Mouse (Mus musculus): ENCODE data around the gene Cpm. TPM values are rescaled to one million over a fixed set of nuclear protein-coding genes. Genes with fewer than 3 reads are reported as not detected.

The Cpm gene
- total and polyA plus RNA-seq, 3 experiments: 2.8 to 4.0 (median 3.5) TPM

DNA sequence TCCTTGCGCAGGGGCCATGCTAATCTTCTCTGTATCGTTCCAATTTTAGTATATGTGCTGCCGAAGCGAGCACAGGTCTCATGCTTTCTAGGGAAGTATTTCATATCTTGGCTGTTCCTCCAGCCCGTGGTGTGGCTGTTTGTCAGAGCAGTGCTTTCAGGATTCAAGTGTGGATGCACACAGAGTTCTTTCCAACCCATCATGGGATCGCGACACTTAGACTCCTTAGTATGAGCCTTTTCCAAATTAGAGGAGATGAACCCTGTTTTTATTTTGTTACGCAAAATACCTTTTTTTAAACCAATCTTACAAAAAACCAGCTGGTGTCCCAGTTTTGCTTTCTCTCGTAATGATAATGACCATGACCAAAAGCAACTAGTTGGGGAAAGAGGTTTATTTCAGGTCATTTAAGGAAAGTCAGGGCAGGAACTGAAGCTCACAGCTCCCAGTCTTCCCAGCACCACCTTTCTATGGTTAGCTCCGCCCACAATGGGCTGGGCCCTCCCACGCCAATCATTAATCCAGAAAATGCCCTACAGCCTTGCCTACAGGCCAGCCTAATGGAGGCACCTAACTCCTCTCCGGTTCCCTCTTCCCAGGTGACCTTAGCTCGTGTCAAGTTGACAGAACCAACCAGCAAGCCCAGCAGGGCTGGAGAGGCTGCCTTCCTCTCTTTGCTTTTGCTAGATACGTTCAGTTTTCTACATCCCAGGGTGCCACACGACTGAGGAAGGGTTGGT lies 33.2 kb downstream of the Cpm start:
- no peaks in the 10 kb centered on the region for H3K79me2 ChIP-seq (replicated peaks; ENCODE audit: control insufficient read depth, insufficient read depth, low read length)
- no peaks in the 10 kb centered on the region for H3K36me3 ChIP-seq (ENCODE audit: control insufficient read depth, insufficient read depth, low read length)
- 75% methylated on average over 15 of the region's 15 CpGs for WGBS
- H3K4me1 ChIP-seq (ENCODE audit: control insufficient read depth, insufficient read depth, low read length): peaks cover 2% of the 10 kb centered on the region
- no peak for TF ChIP-seq EP300 (IDR thresholded peaks at IDR 0.05; ENCODE audit: insufficient read depth, low read depth, low read length)
- intact Hi-C loops (cut with DNase I): no loop called here
- no peak overlapping the region for H3K9ac ChIP-seq (ENCODE audit: low read depth, low read length)
- no peak overlapping the region for H3K4me3 ChIP-seq
- no peaks in the 10 kb centered on the region for H3K27me3 ChIP-seq (ENCODE audit: control insufficient read depth, insufficient read depth, low read length)
- H3K27ac ChIP-seq: no peak overlapping the region
- no peak for DNase-seq

DNA sequence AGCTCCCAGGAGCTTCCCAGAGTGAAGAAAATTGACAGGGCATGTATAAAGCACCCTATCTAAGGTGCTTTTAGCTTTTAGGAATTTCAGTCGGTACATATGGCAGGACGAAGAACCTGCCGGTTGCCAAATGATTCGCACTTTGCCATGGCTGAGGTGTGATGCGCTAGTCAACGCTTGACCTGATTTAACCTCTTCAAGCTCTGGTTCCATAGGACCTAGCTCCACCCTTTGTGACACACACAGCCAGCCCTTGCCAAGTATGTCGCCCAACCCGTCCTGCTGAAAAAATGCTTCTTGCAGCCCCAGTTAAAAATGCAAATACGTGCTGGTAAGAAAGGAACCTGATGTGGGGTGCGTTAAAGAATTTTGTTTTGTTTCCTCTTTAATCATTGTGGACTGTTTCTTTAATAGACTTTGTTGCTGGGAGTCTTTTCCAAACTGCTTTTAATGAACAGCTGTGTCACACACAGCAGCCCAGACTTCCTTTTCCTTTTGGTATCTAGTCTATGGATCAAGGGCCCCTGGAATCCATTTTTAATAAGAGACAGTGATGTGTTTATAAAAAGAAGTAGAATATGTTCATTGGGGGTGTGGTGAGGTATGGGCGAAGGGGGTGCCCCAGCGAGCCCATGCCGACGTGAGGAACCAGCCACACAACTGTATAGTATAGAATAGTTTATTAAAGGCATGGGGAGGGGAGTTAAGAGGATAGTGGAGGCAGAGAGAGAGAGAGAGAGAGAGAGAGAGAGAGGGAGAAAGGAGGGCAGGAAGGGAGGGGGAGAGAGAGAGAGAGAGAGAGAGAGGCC lies 34.0 kb downstream of the Cpm start:
- no peaks in the 10 kb centered on the region for H3K79me2 ChIP-seq (replicated peaks; ENCODE audit: control insufficient read depth, insufficient read depth, low read length)
- intact Hi-C loops (cut with DNase I): no loop called here
- TF ChIP-seq POLR2A (IDR thresholded peaks at IDR 0.05; ENCODE audit: insufficient read depth, low read depth, low read length) (no peak), CTCF (IDR thresholded peaks at IDR 0.05) (no peak), EP300 (IDR thresholded peaks at IDR 0.05; ENCODE audit: insufficient read depth, low read depth, low read length) (no peak)
- H3K27ac ChIP-seq: no peak overlapping the region
- DNase-seq: no peak
- H3K4me1 ChIP-seq (ENCODE audit: control insufficient read depth, insufficient read depth, low read length): peaks cover 2% of the 10 kb centered on the region
- no peak overlapping the region for H3K9ac ChIP-seq (ENCODE audit: low read depth, low read length)
- no peaks in the 10 kb centered on the region for H3K27me3 ChIP-seq (ENCODE audit: control insufficient read depth, insufficient read depth, low read length)
- WGBS: 70% methylated on average over 14 of the region's 14 CpGs
- H3K4me3 ChIP-seq: no peak overlapping the region
- H3K36me3 ChIP-seq (ENCODE audit: control insufficient read depth, insufficient read depth, low read length): no peaks in the 10 kb centered on the region

DNA sequence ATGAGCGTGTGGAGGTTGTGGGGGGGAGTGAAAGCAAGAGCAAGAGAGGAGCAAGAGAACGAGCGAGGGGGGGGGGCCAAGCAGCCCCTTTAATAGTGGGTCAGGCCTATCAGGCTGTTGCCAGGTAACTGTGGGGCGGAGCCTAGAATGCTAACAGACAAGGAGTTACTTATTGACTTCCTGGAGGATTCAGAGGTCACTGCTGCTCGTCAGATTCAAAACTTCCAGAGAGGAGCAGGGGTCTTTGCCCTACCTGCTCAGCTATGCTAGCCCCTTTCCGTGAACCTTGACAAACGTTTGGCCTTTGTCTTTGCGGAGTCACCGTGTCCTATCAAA lies 34.5 kb downstream of the Cpm start:
- no peak overlapping the region for H3K9ac ChIP-seq (ENCODE audit: low read depth, low read length)

DNA sequence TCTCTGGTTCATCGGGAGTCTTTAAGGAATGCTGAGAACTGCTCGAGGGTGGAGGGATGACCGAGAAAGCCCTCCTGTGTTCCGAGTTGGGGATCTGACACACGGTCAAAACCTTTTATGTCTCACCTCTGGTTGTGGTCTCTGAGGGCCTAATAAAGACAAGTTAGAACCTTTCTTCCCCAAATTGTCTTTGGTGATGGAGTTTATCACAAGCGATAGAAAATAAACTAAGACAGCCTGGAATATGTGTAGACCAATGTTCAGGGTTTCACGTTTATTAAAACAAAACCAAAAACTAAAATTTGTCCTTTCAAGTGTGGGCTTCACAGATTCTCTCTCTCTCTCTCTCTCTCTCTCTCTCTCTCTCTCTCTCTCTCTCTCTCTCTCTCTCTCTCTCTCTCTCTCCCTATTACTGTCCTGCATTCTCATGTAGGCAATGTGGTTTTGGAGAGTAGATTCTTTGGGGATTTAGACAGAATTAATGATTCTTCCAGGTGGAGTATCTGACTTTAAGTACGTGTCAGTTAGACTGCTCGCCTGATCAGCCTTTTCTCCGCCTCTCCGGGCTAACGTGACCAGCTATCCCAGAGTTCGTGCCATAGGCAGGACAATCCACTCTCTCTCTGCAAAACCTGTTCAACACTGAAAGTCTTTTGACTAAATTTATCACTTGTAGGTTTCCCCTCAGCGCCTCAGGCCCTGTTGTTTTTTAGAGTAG lies 35.1 kb downstream of the Cpm start:
- H3K4me1 ChIP-seq (ENCODE audit: control insufficient read depth, insufficient read depth, low read length): peaks cover 2% of the 10 kb centered on the region
- H3K9ac ChIP-seq (ENCODE audit: low read depth, low read length): no peak overlapping the region
- no peaks in the 10 kb centered on the region for H3K79me2 ChIP-seq (replicated peaks; ENCODE audit: control insufficient read depth, insufficient read depth, low read length)
- intact Hi-C loops (cut with DNase I): no loop called here
- no peak overlapping the region for H3K27ac ChIP-seq
- WGBS: 66% methylated on average over 14 of the region's 14 CpGs
- no peaks in the 10 kb centered on the region for H3K36me3 ChIP-seq (ENCODE audit: control insufficient read depth, insufficient read depth, low read length)
- no peak overlapping the region for H3K4me3 ChIP-seq
- H3K27me3 ChIP-seq (ENCODE audit: control insufficient read depth, insufficient read depth, low read length): no peaks in the 10 kb centered on the region
- no peak for DNase-seq
- no peak for TF ChIP-seq POLR2A (IDR thresholded peaks at IDR 0.05; ENCODE audit: insufficient read depth, low read depth, low read length)
- no peak for TF ChIP-seq CTCF (IDR thresholded peaks at IDR 0.05)
- no peak for TF ChIP-seq EP300 (IDR thresholded peaks at IDR 0.05; ENCODE audit: insufficient read depth, low read depth, low read length)

More for the DNA sequence above, 34.5 kb downstream of the Cpm start:
- TF ChIP-seq CTCF (IDR thresholded peaks at IDR 0.05) (no peak), POLR2A (IDR thresholded peaks at IDR 0.05; ENCODE audit: insufficient read depth, low read depth, low read length) (no peak), EP300 (IDR thresholded peaks at IDR 0.05; ENCODE audit: insufficient read depth, low read depth, low read length) (no peak)
- Histone ChIP-seq H3K4me3 (no peak overlapping the region), H3K27me3 (ENCODE audit: control insufficient read depth, insufficient read depth, low read length) (no peaks in the 10 kb centered on the region), H3K4me1 (ENCODE audit: control insufficient read depth, insufficient read depth, low read length) (peaks cover 2% of the 10 kb centered on the region), H3K27ac (no peak overlapping the region), H3K79me2 (replicated peaks; ENCODE audit: control insufficient read depth, insufficient read depth, low read length) (no peaks in the 10 kb centered on the region), H3K36me3 (ENCODE audit: control insufficient read depth, insufficient read depth, low read length) (no peaks in the 10 kb centered on the region)
- intact Hi-C loops (cut with DNase I): no loop called here
- no peak for DNase-seq
- 42% methylated on average over 9 of the region's 9 CpGs for WGBS

DNA sequence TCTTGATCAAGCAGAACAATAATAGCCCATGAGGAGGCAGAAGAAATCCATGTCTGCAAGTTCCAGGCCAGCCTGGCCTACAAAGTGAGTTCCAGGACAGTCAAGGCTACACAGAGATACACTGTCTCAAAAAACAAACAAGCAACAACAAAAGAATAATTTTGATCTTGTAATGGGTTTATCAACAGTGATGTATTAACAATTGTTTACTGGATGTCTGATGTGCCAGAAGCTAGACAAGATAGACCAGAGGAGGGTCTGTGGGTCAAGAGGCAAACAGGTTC lies 35.6 kb downstream of the Cpm start:
- H3K4me1 ChIP-seq (ENCODE audit: control insufficient read depth, insufficient read depth, low read length): no peaks in the 10 kb centered on the region
- intact Hi-C loops (cut with DNase I): no loop called here
- no peaks in the 10 kb centered on the region for H3K36me3 ChIP-seq (ENCODE audit: control insufficient read depth, insufficient read depth, low read length)
- no peak for TF ChIP-seq CTCF (IDR thresholded peaks at IDR 0.05)
- H3K9ac ChIP-seq (ENCODE audit: low read depth, low read length): no peak overlapping the region
- H3K27ac ChIP-seq: no peak overlapping the region
- H3K79me2 ChIP-seq (replicated peaks; ENCODE audit: control insufficient read depth, insufficient read depth, low read length): no peaks in the 10 kb centered on the region
- no peaks in the 10 kb centered on the region for H3K27me3 ChIP-seq (ENCODE audit: control insufficient read depth, insufficient read depth, low read length)
- DNase-seq: no peak
- no peak overlapping the region for H3K4me3 ChIP-seq

Data from heart, adult 2 months (tissue).